Mouse (Mus musculus) naive thymus-derived CD4-positive, alpha-beta T cell, adult 2 months (primary cell): ENCODE measurements around the gene Tmem156.

Source experiments
- DNase-seq: peaks from one replicate; pipeline ENCODE4 v3.0.0-alpha.2; 2011; ENCODE audit warnings: low read depth

The Tmem156 gene

DNA sequence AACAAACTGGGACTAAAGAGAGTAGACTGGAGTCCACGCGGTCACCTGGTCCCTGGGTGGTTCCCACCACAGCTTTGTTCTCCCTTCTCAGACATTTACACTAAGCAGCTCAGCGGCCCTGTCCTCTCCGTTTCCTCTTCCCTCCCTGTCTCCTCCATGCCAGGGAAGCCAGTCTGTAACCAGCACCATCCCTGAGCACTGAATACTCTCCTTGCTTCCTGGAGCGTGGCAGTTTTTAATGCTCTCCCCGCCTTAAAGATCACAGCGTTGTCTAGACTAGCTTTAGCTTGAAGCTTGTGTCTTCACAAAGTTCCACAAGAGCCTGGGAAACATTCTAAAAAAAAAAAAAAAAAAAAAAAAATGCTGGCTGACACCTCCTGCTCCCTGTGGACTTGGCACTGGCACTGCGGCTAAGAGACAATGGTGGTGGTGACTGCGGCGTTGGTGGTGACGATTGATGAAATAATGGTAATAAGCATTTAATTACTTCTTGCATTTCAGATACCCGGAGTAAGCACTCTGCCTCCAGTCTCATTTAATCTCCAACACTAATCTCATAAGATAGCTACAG, 44.6 kb downstream of the Tmem156 start:
- no peak for DNase-seq

DNA sequence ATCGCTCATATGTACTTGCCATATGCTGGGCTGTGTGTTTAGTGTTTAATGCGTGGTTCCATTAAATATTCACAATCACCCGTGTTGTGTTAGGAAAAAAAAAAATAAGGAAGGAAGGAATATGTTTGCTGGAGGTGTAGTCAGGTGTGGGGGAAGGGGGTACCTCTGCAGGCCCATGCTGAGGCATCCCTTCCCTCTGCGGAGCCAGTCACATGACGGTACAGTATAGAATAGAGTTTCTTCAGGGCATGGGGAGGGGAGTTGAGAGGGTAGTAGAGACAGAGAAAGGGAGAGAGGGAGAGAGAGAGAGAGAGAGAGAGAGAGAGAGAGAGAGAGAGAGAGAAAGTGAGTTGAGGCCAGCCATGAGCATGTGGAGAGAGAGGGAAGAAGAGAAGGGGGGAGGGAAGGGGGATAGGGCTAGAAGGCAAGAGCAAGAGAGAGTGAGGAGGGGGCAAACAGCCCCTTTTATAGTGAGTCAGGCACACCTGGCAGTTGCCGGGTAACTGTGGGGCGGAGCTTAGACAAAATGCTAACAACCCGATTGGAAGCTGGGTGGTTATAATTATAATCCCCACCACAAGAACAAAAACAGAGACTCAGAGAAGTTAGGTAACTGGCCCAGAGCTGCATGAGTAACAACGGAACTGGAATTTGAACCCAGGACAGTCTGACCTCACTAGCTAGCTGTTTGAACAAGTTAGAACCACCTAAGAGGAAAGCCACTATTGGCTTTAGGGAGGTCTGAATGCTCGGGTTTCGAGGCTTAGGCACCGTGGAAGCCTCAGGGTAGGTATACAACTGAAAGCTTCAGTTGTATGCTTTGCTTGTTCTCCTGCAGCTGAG, 45.3 kb downstream of the Tmem156 start:
- DNase-seq = no peak

DNA sequence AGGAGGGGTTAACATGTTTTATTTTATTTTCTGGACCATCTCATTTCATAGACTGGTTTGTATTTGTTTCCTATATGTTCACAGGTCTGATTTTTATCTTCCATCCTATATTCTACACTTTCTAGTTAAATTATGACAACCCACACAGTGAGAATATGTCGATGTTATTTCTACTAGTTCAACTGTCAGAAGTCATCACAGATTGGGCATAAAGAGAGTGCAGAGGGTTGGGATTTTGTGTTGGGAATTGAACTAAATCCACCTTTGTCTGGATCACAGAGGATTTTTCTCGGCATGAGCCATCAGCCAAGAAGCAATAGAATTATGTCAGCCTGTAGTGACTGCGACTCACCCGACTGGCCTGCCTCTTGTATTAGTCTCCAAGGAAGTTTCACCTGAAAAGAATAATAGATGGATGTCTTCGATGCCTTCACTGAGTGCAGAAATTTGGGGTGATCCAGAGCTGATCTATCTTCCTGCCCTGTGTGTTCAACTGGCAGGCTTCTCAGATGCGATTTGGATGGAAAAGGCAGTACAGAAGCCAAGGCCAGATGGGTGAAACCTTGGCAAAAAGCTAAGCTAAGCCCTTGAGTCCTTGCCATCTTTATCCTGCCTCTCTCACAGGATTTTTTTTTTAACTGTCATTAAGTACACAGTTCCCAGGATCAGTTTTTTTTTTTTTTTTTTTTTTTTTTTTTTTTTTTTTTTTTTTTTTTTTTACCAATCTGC, 46.1 kb downstream of the Tmem156 start:
- no peak for DNase-seq

DNA sequence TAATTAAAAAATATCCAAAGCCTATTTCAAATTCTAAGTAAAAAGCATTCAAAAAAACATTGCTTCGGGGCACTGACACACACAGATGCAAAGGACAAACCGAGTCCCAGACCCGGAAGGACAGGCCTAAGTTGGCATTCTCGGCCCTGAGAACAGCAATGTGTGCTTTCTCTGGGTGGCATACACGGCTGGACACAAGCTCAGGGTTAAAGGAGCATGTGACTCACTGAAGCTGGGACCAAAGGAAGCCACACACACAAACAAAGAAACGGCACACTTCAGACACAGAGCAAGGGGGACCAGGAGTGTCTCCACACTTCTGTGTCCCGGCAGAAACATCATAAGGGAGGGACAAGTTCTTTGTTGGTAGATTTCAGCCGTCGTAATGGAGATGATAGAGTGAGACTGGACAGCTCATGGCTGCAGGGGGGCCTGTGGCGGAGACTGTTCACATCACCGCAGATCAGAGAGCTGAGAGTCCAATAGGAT, 48.5 kb downstream of the Tmem156 start:
- DNase-seq = no peak

DNA sequence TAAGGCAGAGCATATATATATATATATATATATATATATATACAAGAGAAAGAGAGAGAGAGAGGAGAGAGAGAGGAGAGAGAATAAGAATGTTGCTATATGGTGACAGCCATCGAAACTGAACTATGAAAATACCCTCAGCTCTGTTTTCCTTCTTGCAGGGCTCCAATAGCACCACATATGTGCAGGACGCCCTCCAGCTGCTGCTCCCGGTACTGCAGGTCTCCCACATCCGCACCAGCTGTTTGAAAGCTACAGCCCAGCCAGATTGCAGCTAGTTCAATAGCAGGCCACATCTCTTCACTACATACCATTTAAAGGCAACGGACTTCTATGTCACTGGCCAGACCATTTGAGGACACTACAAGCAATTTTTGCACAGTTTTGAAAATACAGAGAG, 51.5 kb downstream of the Tmem156 start:
- DNase-seq = peak; percentile 73

DNA sequence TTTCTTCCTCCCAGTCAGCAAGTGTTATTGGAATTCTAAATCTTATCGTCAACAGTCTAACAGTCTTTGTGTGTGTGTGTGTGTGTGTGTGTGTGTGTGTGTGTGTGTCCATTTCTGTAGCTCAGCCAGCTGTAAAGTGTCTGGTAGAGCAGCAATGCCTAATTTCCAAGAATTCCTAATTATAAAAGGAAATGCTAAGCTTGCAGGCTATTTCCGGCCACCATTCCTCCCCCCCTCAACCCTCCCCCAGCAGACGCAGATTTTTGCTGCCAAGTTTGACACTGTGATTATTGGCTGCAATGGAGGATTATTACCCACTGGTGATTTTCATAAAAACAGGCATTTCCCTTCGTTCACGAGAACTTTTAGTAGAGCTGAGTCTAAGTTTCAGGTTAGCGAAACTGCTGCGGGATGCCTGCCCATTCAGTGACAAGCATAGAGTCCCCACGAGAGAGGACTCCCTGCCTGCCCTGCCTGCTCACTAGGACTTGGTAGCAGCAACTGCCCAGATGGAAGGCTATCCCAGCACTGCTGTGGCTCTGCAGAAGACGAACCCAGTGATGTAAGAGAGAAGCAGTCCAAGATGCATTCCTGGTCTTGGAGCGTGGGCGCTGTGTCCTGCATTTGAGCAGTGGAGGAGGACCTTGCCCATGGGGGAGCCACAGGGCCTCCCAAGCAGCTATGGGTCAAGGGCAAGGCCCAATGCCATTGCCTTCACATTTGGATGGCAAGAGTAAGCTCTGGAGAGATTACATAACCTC, 52.9 kb downstream of the Tmem156 start:
- no peak for DNase-seq

DNA sequence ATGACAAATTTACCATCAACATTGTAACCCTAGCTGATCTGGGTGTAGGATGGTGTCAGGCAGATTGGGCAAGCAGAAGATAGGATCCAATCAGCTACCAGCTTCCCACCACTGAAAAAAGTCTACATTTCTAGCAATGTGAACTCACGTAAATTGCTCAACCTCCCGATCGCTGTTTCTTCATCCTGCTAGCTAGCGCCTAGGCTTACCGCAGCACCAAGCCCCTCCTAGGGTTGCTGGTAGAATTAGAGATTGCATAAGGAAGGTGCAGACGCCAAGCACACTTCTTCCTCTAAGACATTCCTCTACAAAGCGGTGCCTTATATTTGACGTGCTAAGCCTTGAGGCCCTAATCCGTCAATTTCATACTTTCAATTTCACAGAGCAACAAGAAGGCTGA, 53.6 kb downstream of the Tmem156 start:
- no peak for DNase-seq

DNA sequence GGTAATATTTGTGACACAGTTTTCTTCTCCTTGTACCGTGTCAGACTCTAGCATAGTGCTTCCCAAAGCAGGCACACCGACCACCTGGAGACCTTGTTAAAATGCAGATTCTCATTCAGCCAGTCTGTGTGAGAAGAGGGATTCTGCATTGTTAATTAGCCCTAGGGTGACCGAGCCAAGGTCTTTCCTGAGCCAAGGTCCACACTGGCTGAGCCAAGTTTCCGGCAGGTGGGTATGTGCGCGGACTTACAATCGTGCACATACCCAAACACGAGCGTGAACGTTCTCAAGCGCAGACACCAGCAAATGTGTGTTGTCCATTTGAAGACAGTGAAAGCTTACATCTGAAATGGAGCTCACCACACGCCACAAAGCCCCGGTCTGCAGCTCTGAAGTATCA, 55.3 kb downstream of the Tmem156 start:
- DNase-seq = no peak

DNA sequence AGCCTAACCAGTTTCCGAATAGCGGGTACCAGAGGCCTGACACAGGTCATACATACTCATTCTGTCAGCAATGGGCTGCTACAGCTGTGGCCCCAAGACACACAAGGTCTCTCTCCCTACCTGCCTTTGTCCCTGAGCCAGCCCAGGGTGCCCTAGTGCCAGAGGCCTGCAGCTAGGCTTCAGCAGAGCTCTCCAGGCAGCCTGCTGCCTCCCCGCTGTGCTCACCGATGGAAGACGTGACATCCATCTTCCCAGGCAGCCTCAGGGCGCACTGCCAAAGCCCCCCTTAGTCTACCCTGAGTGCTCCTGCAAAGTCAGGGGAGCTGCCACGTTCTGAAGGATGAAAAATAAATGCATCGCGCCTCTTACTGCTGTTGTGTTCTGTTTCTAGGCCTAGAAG, 63.9 kb downstream of the Tmem156 start:
- DNase-seq = no peak

DNA sequence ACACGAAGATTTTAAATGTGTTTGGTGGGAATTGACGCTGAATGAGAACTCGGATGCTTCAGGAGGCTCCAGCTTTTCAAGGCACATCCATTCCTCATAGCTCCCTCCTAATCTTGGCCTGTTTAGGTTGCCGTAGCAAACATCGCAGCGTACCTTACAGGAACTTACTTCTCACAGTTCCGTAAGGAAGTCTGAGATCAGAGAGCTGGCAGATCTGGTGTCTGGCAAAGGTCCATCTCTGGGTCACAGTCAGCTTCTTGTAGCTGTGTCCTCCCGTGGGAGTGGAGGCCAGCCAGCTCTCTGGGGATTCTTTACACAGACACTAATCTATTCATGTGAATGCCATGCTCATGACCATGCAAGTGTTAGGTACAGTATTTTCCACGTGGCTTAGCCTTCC, 65.2 kb downstream of the Tmem156 start:
- no peak for DNase-seq

DNA sequence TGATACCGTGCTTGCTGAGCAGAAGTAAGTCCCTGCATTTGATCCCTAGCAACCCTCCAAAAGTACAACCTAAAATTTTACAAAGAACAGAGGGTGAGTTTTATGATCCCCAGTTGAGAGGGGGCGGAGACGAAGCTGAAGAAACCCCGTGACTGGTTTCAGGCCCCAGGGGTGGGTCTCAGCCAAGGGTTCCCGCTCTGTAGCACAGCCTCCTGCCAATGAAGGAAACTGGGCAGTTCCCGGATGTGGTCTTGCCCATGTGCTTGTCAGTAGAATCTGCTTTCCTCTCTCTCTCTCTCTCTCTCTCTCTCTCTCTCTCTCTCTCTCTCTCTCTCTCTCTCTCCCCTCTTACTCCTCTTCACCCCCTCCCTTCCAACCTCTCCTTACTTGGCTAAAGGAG, 66.0 kb downstream of the Tmem156 start:
- DNase-seq = peak; percentile 82

DNA sequence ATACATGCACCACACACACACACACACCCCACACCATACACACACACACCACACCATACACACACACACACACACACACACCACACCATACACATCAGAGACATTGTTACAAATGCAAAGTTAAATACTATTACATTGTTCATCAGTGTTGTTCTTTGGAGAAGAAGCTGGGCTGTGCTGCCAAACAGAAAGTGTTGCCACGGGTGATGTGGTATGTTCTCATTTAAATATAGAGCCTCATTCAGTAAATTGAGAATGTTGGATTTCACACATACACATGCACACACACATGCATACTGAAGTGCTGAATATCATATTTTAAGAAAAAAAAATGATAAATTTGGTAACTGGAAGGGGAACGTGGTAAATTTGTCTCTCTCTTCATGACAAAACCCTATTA, 67.3 kb downstream of the Tmem156 start:
- DNase-seq = no peak

DNA sequence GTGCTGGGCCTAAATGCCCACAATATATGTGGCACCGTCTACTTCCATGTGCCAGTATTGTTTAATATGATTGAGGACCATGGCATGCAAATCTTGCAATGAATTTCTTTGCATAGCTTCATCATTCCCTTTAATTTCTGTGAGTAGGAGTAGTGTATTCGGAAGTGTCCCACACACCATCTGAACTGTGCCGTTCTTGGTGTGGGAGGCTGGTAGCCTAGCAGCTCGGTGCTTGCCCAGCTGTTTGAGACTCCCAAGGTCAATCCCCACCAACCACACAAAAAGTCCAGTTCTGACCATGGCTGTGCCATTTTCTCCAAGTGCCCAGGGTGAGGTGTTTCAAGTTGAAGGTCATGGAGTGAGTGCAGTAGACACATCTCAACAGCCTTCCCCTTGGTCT, 69.9 kb downstream of the Tmem156 start:
- DNase-seq = no peak

DNA sequence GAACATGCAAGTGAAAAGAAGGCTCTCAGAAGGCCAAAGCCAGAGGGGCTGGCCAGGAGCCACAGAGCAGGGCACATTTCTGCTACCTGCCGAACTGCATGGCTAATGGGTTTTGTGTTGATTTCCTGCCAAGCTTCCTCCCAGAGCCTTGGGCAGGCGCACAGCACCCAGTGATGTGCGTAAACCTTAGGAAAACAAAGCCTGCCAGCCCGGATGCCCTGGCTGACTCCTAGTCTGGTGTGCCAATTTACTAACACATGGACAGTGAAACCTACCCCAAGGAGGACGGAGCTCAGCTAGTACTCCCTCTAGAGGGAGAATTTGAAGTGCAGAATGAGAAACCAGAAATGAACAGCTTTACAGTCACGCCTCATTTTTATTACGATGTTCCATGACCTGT, 72.1 kb downstream of the Tmem156 start:
- peak; percentile 77 for DNase-seq

DNA sequence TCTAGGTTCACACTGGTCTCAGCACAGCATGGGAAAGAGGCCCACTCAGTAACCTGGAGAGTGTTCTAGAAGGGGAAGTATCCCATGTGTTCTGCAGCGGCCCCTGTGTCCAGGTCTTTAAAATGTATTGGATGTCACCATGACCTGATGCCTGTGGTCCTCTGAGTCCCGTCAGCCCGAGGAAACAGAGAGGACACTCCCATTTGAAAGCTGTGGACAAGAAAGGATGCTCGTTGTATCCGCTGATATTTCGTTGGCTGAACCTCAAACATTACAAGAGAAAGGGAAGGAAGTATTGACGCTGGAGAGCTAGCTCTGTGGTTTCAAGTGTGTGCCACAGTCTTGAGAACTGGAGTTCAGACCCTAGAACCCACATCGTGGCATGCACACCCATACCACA, 72.8 kb downstream of the Tmem156 start:
- peak; percentile 64 for DNase-seq

DNA sequence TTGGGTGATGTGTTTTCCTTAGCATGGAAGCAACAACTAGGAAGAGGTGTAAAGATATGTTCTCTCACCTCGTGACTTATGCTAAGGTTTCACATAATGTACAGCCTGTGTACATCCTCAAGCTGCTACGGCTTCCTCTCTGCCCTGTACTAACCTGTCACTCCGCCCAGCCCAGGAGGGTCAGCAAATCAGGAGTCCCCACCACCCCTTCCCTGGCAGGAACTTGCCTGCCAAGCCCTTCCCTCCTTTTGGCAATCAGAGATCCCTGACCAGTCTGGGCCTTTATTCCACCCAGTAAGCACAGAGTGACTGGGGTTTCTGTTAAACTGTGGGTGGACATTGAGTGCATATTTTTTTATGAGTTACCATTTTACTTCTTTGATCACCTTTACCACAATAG, 76.4 kb downstream of the Tmem156 start:
- no peak for DNase-seq

DNA sequence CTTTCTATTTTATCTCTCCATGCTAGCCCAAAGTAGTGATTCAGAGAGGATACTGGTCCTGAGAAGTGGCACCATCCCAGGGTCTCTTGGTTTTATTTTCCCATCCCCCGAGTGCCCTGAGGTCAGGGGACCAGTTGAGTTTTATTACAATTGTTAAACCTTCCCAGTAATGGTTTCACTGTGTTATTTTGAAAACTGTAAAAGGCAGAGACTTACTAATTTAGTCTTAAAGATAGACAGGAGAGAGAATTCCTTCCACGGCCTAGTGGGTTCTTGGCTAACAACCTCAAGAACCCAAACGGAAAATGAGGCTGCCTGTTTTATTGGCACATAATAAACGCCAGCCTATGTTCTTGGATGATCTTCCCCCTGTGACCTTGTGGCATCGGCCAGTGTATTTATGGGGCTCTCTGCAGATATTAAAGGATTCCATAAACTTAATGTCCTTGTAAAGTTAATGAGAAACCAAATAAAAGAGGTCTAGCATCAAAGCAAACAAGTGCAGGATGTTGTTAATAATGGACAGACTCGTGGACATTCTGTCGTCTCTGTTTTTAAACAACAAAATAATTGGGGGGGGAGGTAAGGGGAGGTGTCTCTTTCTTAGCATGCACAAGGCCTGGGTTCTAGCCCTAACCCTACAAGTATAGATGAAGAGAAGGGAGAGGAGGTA, 79.9 kb downstream of the Tmem156 start:
- DNase-seq = no peak

DNA sequence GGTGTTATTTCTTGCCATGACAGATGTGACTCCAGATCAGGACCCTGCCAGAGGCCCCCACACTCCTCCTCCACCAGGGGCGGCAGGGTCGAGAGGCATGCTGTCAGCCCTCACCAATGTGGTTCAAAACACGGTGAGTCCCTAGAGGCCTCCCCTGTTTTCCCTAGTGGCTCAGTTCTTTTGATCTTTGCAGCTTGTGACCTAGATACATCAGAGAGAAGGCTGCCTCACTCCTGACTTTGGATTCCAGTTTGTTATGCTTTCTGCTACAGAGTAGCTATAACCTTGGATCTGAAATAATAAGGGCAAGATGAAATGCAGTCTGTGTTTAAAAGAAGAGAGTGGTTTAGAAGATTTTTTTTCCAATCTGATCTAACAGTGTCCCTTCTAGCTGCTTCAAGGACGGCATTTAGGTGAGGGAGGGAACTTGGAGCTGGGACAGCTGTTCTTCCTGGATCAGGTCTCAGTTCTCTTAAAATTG, 85.9 kb downstream of the Tmem156 start:
- DNase-seq = peak; percentile 50

DNA sequence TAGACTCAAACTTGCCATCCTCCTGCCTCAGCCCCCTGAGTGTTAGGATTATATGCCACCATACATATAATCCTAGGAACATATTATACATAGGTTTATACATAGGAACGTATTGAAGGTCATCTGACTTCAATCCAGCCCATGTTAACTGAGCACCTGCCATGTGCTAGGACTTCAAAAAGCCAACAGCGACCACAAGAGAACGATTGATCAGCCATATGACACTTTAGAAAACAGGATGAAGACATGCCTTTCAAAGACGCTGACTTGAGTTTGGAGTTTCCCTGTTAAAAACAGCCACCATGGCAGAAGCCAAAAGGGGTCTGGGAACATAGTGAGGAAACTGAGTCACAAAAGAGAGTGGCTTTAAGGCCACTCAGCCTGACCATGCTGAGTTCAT, 86.7 kb downstream of the Tmem156 start:
- DNase-seq = peak; percentile 74
